Mouse (Mus musculus): ENCODE measurements at regions not wholly inside any gene's neighbourhood (a gene's known extent, or its start where the extent isn't known, plus 50 kb on each side); places are given as distances from the start of the nearest gene placed in this dataset.
A peak's percentile ranks its signal among the peaks of the same experiment; 100 is the strongest.

DNA sequence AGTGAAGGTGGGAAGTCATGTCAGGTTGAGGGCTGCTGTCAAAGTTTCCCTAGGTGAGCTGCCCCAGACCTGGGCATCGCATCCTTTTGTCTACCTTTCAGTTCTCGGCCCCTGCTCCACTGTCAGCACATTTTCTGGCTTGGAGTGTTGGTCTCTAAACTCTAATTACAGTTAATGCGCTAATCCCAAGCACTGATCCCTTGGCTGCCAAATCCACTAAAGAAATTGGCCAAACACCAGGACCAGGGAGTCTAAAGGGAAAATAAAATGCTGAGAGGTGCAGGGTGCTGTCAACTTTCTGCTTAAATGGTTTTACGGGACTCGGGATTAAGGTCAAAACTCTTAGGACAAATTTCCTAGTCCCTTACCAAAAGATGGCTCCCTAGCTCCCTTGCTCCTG lies 450.3 kb upstream of the Adamts9 start:
- DNase-seq (ENCODE audit: low spot score in 2 of 2), result no peak

DNA sequence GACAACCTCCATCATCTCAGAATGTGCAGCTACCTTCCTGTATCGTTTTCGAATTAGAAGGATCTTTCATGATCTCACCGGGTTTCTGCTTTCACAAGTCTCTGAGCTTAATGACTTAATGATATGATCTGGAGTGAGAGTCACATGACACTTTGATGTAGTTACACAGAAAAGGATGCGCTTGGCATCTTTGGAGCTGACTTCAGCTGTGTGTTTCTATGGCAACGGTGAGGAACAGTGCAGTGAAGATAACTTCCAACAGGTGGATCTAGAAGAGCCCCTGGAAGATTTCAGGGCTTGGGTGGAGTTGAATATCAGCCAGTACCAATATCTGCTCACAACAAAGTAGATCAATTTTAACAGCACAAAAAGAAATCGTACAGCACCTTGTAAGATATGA lies 449.1 kb upstream of the Adamts9 start:
- DNase-seq (ENCODE audit: low spot score in 2 of 2), result no peak

- no peak for DNase-seq (ENCODE audit: low spot score in 2 of 2)
Measured at GRCm38 (mm10) chr6:93391166-93391565, 447.9 kb upstream of the Adamts9 start.

- no peak for DNase-seq (ENCODE audit: low spot score in 2 of 2)
Measured at GRCm38 (mm10) chr6:93371341-93371740, 428.0 kb upstream of the Adamts9 start.

DNA sequence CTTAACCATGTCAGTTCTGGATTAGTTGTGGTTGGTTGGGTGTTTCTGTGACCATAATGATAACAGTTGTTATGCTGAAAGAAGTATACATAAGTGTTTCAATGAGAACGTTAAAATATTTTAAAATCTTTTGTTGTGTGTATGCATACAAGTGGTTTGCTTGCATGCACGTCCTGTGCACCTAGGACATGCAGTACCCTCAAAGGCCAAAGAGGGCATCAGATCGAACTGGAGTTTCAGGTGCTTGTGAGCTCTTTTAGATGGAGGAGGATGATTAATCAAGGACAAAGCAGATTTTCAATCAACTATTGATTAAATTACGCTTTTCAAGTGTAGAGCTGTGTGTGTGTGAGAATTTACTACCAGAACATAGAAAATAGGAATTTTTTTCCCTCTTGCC lies 420.6 kb upstream of the Adamts9 start:
- no peak for DNase-seq (ENCODE audit: low spot score in 2 of 2)

DNA sequence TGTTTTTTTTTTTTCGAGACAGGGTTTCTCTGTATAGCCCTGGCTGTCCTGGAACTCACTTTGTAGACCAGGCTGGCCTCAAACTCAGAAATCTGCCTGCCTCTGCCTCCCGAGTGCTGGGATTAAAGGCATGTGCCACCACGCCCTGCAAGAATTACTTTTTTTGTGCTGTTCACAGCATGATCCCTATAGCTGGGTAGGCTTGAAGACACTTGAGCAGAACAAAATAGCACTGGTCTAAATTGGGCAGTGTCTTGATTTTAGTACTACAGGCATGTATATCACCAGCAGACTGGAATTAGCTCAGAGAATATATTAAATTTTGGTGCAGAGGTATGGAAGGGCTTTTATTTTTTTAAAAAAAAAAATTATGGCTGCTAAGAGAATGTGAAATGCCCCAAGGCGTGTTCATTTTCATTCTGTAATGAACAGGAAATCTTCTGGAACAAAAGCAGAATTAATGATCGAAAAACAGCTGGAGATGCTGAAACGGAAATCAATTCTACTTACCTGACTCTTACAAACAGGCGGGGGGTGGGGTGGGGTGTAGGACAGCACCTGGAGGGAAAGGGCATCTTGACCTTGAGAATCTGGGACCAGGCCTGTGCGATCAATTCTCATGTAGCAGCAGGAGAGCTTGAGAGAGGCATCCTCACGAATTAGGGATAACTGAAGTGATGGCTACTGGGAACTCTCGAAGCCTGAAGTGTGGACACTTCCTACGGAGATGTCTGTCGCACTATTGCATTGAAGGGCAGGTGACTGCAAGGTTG lies 410.2 kb upstream of the Adamts9 start:
- DNase-seq (ENCODE audit: low spot score in 2 of 2), result no peak

DNA sequence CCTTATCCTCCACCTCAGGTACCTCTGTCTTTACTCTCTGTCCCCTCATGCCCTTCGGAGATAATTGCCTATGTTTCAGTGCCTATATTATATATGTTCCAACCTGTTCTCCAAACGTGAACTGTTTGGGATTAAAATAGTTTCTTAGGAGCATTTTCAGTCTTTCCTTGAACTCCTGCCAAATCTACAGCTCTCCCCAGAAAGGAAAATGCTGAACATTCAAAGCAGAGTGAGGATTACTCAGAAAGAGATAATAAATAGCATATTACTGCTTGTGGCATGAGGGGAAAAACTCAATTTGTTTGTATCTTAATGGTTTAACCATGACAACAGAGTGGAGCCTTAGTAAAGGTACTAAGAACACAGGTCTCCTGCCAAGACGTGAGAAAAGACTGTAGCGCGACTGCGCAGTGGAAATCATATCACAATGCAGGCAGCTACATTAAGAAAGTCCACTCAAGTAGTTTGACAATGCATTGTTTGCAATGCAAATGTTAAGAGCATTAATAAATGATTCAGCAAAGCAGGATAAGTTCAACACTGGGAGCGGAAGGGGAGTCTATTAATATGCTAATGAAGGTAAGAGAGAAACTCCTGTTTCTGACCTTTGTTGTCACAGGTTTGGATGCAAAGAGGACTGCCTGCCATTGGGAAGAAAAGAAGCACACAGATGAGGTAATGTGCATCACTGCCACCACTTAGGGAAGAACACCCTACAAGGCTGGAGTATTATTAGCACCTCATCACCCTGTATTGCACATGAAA lies 406.8 kb upstream of the Adamts9 start:
- DNase-seq (ENCODE audit: low spot score in 2 of 2), result no peak

DNA sequence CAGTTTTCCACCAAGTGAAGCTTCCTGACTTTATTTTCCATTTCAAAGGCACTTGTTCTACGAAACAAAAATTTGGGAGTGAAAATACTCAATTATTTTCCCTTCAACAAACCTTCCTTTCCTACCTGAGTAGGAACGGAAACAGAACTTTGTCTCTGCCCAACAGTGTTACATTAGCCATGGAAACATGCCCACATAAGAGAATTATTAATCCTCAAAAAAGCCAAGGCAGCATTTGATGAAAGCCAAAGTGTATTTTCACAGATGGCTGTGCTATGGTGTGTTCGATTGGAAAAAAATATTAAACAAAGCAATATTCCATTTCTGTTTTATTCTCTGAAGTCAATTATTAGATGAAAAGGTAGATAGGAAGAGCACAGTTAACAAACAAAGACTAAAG lies 404.8 kb upstream of the Adamts9 start:
- no peak for DNase-seq (ENCODE audit: low spot score in 2 of 2)

GRCm38 (mm10) chr6:93328683-93329082 lies 385.4 kb upstream of the Adamts9 start:
- DNase-seq (ENCODE audit: low spot score in 2 of 2), result no peak

GRCm38 (mm10) chr6:93327930-93328329 lies 384.6 kb upstream of the Adamts9 start:
- DNase-seq (ENCODE audit: low spot score in 2 of 2), result no peak

DNA sequence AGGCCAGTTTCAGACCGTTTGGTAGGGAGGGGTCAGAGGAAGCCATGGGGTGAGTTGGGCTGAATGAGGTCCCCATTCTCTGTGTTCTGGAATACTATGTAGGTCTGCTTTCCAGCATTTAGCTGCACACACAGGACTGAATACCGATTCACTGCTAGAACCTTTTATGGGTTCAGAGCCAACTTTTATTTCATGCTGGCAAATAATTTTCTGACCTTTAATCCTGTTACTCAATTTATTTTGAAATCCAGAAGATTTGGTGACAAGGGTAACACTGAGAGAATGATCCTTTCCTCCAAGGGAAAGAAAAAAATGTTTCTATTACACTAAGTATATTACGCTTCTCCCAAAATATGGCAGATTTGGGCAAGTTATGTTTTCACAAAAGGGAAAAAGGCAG lies 380.6 kb upstream of the Adamts9 start:
- no peak for DNase-seq (ENCODE audit: low spot score in 2 of 2)

- DNase-seq (ENCODE audit: low spot score in 2 of 2), result no peak
Measured at GRCm38 (mm10) chr6:93314625-93315024, 371.3 kb upstream of the Adamts9 start.

DNA sequence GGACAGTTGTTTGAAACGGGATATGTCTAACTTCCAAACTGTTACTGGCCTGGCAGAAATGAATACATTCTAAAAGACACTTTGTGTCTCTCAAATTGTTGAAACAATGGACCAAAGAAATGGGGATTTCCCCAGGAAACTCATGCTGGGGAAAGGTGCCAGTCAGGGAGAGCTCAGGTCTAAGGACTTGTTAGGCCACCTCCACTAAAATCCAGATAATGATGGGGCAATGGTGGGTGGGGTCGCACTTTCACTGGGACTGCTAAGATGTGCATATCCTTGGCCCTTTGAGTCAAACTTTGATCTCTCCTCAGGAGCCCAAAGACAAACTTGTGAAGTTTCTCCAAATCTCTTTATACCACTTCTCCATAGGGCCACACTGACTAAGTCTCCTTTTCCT lies 361.9 kb upstream of the Adamts9 start:
- no peak for DNase-seq (ENCODE audit: low spot score in 2 of 2)

- DNase-seq (ENCODE audit: low spot score in 2 of 2), result no peak
Measured at GRCm38 (mm10) chr6:93297975-93298374, 354.7 kb upstream of the Adamts9 start.

- no peak for DNase-seq (ENCODE audit: low spot score in 2 of 2)
Measured at GRCm38 (mm10) chr6:93291711-93292110, 348.4 kb upstream of the Adamts9 start.

DNA sequence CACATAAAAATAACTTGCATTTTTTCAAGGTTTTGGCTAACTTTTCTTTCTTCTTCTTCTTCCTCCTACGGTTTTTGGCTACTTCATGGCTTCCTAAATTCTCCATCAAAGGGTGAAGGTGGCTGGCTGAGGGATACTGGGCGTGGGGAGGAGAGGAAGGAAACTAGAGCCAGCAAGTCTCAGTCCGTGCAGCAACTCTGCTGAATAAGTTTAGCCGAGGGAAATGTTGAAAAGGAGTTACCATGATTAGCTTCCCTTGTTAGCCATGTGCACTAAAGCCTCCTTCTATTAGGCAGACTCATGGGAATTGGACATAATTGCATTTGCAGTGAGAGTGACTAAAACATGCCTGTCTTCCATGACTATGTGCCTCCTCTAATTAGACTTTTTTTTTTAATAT lies 345.1 kb upstream of the Adamts9 start:
- no peak for DNase-seq (ENCODE audit: low spot score in 2 of 2)

DNA sequence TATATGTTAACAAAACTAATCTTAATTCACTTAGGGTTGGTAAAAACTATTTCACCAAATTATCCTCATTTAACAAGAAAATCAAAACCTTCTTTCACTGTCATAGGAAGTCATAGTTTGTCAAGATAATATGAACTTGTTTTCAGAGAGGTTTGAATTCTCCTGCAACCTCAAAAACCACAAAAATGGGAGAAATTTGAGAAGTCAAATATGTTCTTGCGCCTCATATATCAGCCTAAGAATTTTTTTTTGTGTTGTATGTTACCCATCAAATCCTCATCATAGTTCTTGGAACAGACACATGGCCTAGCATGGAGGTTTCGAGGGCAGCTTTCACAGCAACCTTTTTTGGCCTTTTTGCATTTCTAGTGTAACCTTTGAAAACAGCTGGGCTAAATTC lies 342.5 kb upstream of the Adamts9 start:
- no peak for DNase-seq (ENCODE audit: low spot score in 2 of 2)

GRCm38 (mm10) chr6:93281530-93281929 lies 338.2 kb upstream of the Adamts9 start:
- DNase-seq (ENCODE audit: low spot score in 2 of 2), result no peak

DNA sequence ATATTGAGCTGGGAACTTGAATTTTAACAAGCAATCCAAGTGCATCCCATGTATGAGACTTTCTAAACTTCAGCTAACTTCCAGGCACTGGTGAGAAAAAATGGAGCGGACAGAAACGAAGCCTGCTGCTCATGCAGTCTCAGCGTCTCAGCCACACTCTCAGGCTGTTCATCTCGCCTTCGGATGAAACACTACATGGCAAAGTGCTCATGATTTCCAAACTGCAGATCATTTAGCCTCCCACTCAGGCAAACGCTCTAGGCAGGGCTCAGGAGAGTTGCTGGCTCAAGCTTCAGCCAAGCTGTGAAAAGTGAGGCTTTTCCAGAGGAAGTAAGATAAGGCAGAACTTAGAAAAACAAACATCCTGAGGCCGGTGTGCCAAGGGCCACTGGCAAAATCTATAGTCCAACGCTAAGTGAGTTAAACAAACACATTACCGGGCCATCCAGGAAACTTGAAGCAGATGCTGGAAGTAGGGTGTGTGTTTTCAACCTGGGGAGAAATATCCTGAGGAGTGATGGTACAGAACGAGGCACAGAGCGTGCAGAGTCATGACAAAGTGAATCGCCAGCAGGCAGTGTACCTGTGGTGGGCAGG lies 330.7 kb upstream of the Adamts9 start:
- peak in 1 of 2 experiments; percentile 36 for DNase-seq (ENCODE audit: low spot score in 2 of 2)

GRCm38 (mm10) chr6:93272206-93272605 lies 328.9 kb upstream of the Adamts9 start:
- DNase-seq (ENCODE audit: low spot score in 2 of 2), result no peak

DNA sequence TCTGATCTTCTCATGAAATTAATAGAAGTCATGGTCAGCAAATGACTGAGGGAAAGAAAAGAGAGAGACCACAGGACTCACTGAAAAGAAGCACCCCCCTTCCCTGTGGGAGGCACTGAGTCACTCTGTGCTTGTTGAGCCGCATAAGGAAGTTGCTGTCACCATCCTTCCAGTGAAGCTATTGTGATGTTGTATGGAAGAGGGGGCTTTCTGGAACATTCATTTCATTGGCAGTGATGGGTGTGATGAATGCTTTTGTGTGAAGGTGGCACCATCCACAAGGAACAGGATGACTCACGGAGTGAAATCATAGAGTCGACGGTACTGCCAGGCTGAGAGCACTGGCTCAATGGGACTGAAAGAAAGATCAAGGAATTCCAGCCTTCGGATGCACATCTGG lies 323.5 kb upstream of the Adamts9 start:
- DNase-seq (ENCODE audit: low spot score in 2 of 2), result no peak

DNA sequence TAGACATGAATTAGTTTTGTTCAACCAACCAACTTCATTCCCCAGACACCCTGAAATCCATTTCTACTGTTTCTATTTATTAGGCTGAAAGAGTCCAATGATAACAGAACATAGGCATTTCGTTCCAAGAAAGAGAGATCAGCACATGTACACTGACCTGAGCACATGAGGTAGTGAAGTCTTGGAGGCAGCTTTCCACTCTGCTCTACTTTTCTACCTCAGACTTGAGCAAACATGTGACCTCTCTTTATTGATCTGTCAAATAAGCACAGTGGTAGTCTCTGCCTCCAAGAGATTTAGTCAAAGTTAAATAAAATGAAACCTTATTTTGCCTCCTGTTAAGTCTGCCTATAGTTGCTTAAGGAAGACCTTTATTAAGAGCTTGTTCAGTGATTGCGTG lies 321.9 kb upstream of the Adamts9 start:
- DNase-seq (ENCODE audit: low spot score in 2 of 2), result no peak

GRCm38 (mm10) chr6:93260827-93261226 lies 317.5 kb upstream of the Adamts9 start:
- DNase-seq (ENCODE audit: low spot score in 2 of 2), result no peak

All from urinary bladder, postnatal 36 days (tissue).